Mouse (Mus musculus) cortical plate, adult 2 months (tissue): ENCODE results near the gene Gm14327.
"Not testable (repeated sequence)": the region's sequence is repeated elsewhere in the genome, so short reads cannot be mapped to it uniquely, and the experiment has no call there.

Source experiments
- CTCF ChIP-seq: fragments of 200-500 bp; IDR thresholded peaks from 2 replicates; pipeline ENCODE4 v1.5.1; 2011; ENCODE audit warnings: mild to moderate bottlenecking, control low read depth, low read length; ENCODE audit not compliant: insufficient read depth; ENCODE audit errors: extremely low read depth
- POLR2A ChIP-seq: fragments of 200-500 bp; IDR thresholded peaks from 2 replicates; pipeline ENCODE4 v1.6.1; 2011; ENCODE audit warnings: mild to moderate bottlenecking, low read length, control low read depth; ENCODE audit not compliant: insufficient read depth; ENCODE audit errors: extremely low read depth

- not testable (repeated sequence) for TF ChIP-seq POLR2A, CTCF
These were observed 1.3 kb downstream of the Gm14327 start for GRCm38 (mm10) chr2:177898171-177898570.
